8 mouse cellular contexts compared by ENCODE assay signal in the genomic region with DNA sequence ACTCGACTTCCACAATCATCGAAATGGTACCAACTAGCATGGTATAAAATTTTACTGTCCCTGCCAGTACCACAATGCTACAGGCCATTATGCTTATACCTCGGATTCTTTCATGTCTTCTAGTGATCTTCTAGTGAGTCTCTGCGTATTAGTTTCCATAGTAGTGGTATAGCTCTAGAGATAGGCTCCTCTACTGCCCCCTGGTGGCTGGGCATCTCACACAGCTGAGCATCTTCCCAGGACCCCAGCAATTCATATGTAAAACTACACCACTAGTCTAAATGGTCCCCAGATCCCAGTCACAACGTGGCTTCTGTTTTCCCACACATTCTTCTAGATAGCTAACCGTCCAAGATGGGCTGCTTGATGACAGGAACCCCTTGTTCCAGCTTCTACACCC. TPM values are rescaled to one million over a fixed set of nuclear protein-coding genes. Genes with fewer than 3 reads are reported as not detected.
DNase-seq lines count a peak whose midpoint lies in the region; ATAC-seq and TF ChIP-seq lines count a peak whose summit lies in the region.

No protein-coding gene starts in this region.

- no peaks in the 10 kb centered on the region for H3K36me3 ChIP-seq in midbrain, embryonic 15.5 days (replicated peaks)

- H3K4me3 ChIP-seq in gastrocnemius, adult 2 months = no peak overlapping the region
- H3K4me3 ChIP-seq in midbrain, embryonic 15.5 days = no peak overlapping the region

- DNase-seq in gastrocnemius, adult 2 months = peak; percentile 72
- DNase-seq in gastrocnemius, postnatal 36 days = no peak
- DNase-seq in CD8-positive naive resting alpha-beta T cell, adult 2 months (ENCODE audit: low read depth in 2 of 2, low spot score in 2 of 2) = peak; percentile 43 to 65
- DNase-seq in c-Kit-negative CD71-positive TER-119-positive erythroid progenitor cells, embryonic 14.5 days (ENCODE audit: low read depth, low spot score) = peak; percentile 11
- DNase-seq in heart, adult 8-10 months (ENCODE audit: low spot score) = peak; percentile 35
- peak; percentile 64 to 87 for DNase-seq in kidney, postnatal 25 days
- DNase-seq in thymus, postnatal 0 days (ENCODE audit: low spot score) = peak; percentile 72

- peak; percentile 32; the same call in 1 of the 2 replicates for ATAC-seq in midbrain, embryonic 15.5 days (replicated peaks)

- intact Hi-C loops in gastrocnemius, adult 2 months (cut with DNase I) = no loop called here
- intact Hi-C loops in gastrocnemius, postnatal 36 days (cut with DNase I) = no loop called here

- no peaks in the 10 kb centered on the region for H3K9me3 ChIP-seq in midbrain, embryonic 15.5 days

- WGBS in midbrain, embryonic 15.5 days = 71% methylated on average over 6 of the region's 6 CpGs

- no peaks in the 10 kb centered on the region for H3K27me3 ChIP-seq in midbrain, embryonic 15.5 days (replicated peaks)

- peak overlapping the region; percentile 18 for H3K4me2 ChIP-seq in midbrain, embryonic 15.5 days

- no peak overlapping the region for H3K27ac ChIP-seq in gastrocnemius, adult 2 months
- H3K27ac ChIP-seq in midbrain, embryonic 15.5 days = peak overlapping the region; percentile 76

- H3K9ac ChIP-seq in midbrain, embryonic 15.5 days = no peak overlapping the region

- H3K4me1 ChIP-seq in midbrain, embryonic 15.5 days = peaks cover 16% of the 10 kb centered on the region

- peak; percentile 73 for TF ChIP-seq CTCF in gastrocnemius, adult 2 months (IDR thresholded peaks at IDR 0.05)

RNA-seq across cellular contexts. Expression of a gene that starts 59.6 kb away (rescaled TPM):
- under 1 TPM in 1 of 2 experiments, not detected in 1; 0.05 TPM for total RNA-seq in gastrocnemius, adult 2 months (2021)
- not detected for total RNA-seq in gastrocnemius, postnatal 36 days (2021)
- total RNA-seq in heart, adult 8-10 months (2022) = under 1 TPM in 3 of 4 experiments, not detected in 1; 0.11 to 0.19 (median 0.12) TPM
- polyA plus RNA-seq in midbrain, embryonic 15.5 days (2015; fragmentation: Nextera tagmentation; extraction: Ambion mirVana) = 2.1 and 2.6 TPM in 2 replicates
- polyA plus RNA-seq in thymus, postnatal 0 days (2015; fragmentation: Nextera tagmentation; extraction: Ambion mirVana) = 0.18 and 0.22 TPM in 2 replicates

Comparison
In these comparisons a context has a peak if more than half of its experiments do, and no peak if none do; other contexts are left out.
1. DNase-seq: peak in gastrocnemius, adult 2 months (single experiment), CD8-positive naive resting alpha-beta T cell, adult 2 months (2 of 2), c-Kit-negative CD71-positive TER-119-positive erythroid progenitor cells, embryonic 14.5 days (single experiment), heart, adult 8-10 months (single experiment), kidney, postnatal 25 days (2 of 2) and thymus, postnatal 0 days (single experiment); none in gastrocnemius, postnatal 36 days (0 of 2).